Mouse (Mus musculus): Measurements from ENCODE around the gene Igflr1.

DNA sequence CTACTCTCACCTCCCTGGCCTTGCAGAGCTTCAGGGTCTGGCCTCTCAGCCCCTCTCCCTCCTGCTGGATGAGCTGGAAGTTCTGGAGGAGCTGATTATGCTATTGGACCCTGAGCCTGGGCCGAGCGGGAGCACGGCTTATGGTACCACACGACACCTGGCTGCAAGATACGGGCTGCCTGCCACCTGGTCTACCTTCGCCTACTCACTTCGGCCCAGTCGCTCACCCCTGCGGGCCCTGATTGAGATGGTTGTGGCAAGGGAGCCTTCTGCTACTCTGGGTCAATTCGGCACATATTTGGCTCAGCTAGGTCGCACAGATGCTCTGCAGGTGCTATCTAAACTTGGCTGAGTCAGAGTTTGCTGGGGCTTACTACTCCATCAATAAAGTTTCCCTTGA, 2.3 kb downstream of the Igflr1 start:
- TF ChIP-seq CTCF (IDR thresholded peaks at IDR 0.05) = no peak
- TF ChIP-seq POLR2A (IDR thresholded peaks at IDR 0.05; ENCODE audit: insufficient read depth, low read depth, low read length) = no peak

All from heart, adult 2 months (tissue).